Mouse (Mus musculus): ENCODE results near the gene Nek5. TPM values are rescaled to one million over a fixed set of nuclear protein-coding genes. Genes with fewer than 3 reads are reported as not detected.
A peak's percentile ranks its signal among the peaks of the same experiment; 100 is the strongest.
"Not testable (repeated sequence)": the region's sequence is repeated elsewhere in the genome, so short reads cannot be mapped to it uniquely, and the experiment has no call there.

Gene Nek5
- polyA plus RNA-seq, 1 experiment from 2014 or later: 0.67 TPM

DNA sequence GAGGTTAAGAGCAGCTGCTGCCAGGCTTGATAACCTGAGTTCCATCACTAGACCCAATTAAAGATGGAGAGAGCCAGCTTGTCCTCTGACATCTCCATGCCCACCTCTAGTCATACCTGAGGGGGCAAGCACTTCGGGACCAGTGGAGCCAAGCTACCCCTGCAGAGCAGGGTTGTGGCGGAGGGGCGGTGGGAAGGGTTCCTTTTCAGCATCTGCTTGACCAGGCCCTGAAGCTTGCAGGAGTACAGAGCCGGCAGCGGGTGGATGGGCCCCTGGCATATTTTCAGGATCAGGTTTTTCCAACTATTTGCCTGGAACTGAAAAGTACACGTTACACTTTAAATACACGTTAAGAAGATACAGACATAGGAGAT is 23.5 kb upstream of the Nek5 start:
- H3K27ac ChIP-seq (replicated peaks; ENCODE audit: low read depth, low read length): no peak overlapping the region
- no peak overlapping the region for H3K4me3 ChIP-seq (ENCODE audit: low read depth, low read length)
- 88% methylated on average over 7 of the region's 7 CpGs for WGBS
- no peaks in the 10 kb centered on the region for H3K27me3 ChIP-seq (replicated peaks; ENCODE audit: control insufficient read depth, insufficient read depth, low read length)
- H3K36me3 ChIP-seq (ENCODE audit: control insufficient read depth, insufficient read depth, low read length): peaks cover 15% of the 10 kb centered on the region; the same call in 1 of the 2 replicates
- no peak overlapping the region for H3K4me2 ChIP-seq (ENCODE audit: low read depth, low read length)
- H3K4me1 ChIP-seq (ENCODE audit: control insufficient read depth, insufficient read depth, low read length): no peaks in the 10 kb centered on the region
- no peak overlapping the region for H3K9ac ChIP-seq (ENCODE audit: low read depth, low read length)
- no peak for DNase-seq (ENCODE audit: low spot score)
- no peak for ATAC-seq (ENCODE audit: low read depth)
- no peaks in the 10 kb centered on the region for H3K9me3 ChIP-seq (ENCODE audit: control insufficient read depth, low read length)

DNA sequence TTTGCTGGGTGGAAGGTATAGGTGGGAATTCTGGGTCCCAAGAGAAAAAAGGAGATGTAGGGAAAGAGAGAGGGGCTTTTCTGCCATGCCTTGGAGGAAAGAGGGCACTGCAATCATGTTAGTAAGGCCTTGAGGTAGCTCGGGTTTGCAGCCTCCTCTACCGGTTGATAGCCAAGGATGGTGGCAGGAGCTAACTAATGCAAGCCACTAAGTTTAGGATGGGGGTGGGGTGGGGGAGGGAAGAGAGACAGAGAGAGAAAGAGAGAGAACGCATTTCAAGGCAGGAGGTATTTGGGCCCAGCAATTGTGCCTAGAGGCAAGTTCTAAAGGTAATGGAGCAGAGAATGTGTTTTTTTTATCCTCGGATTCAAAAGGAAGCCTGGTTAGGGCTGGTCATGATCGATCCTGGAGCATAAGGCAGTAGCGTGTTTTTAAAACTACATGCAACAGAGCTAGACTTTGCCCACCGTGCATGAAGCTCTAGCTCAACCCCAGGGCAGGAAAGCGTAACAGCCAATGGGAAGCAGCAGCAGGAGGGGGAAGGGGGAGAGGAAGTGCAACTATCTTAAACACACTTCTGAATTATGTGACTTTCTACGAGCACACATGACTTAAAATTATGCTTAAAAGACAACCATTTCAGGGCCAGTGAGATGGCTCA is 23.0 kb upstream of the Nek5 start:
- Histone ChIP-seq H3K4me3 (ENCODE audit: low read depth, low read length) (no peak overlapping the region), H3K36me3 (ENCODE audit: control insufficient read depth, insufficient read depth, low read length) (peaks cover 15% of the 10 kb centered on the region; the same call in 1 of the 2 replicates), H3K27me3 (replicated peaks; ENCODE audit: control insufficient read depth, insufficient read depth, low read length) (no peaks in the 10 kb centered on the region), H3K4me2 (ENCODE audit: low read depth, low read length) (no peak overlapping the region), H3K27ac (replicated peaks; ENCODE audit: low read depth, low read length) (no peak overlapping the region), H3K9ac (ENCODE audit: low read depth, low read length) (no peak overlapping the region), H3K4me1 (ENCODE audit: control insufficient read depth, insufficient read depth, low read length) (no peaks in the 10 kb centered on the region), H3K9me3 (ENCODE audit: control insufficient read depth, low read length) (no peaks in the 10 kb centered on the region)
- no peak for DNase-seq (ENCODE audit: low spot score)
- 70% methylated on average over 9 of the region's 9 CpGs for WGBS
- ATAC-seq (ENCODE audit: low read depth): no peak

DNA sequence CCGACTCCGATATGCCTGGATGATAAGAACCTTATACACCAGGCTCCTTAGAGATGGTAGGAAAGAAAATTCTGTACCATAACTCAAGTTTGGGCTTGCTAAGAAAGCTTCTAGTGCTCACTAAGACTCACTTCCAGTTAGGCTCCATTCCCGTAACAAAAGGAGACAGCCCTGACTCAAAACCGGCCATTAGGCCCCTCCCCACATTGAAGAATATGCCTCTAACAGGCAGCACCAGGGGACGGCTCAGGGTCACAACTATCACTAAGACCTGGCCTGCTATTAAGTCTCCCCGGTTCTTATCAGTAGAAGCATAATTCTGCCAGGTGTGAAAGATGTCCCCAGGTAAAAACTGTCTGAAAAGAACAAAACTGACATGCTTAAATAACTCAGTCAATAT is 21.0 kb upstream of the Nek5 start:
- no peak for ATAC-seq (ENCODE audit: low read depth)
- Histone ChIP-seq H3K4me1 (ENCODE audit: control insufficient read depth, insufficient read depth, low read length) (no peaks in the 10 kb centered on the region), H3K27ac (replicated peaks; ENCODE audit: low read depth, low read length) (no peak overlapping the region), H3K4me2 (ENCODE audit: low read depth, low read length) (no peak overlapping the region), H3K9me3 (ENCODE audit: control insufficient read depth, low read length) (no peaks in the 10 kb centered on the region), H3K27me3 (replicated peaks; ENCODE audit: control insufficient read depth, insufficient read depth, low read length) (no peaks in the 10 kb centered on the region), H3K36me3 (ENCODE audit: control insufficient read depth, insufficient read depth, low read length) (peaks cover 15% of the 10 kb centered on the region; the same call in 1 of the 2 replicates), H3K9ac (ENCODE audit: low read depth, low read length) (no peak overlapping the region), H3K4me3 (ENCODE audit: low read depth, low read length) (no peak overlapping the region)
- no peak for DNase-seq (ENCODE audit: low spot score)
- WGBS: 79% methylated on average over 6 of the region's 6 CpGs

DNA sequence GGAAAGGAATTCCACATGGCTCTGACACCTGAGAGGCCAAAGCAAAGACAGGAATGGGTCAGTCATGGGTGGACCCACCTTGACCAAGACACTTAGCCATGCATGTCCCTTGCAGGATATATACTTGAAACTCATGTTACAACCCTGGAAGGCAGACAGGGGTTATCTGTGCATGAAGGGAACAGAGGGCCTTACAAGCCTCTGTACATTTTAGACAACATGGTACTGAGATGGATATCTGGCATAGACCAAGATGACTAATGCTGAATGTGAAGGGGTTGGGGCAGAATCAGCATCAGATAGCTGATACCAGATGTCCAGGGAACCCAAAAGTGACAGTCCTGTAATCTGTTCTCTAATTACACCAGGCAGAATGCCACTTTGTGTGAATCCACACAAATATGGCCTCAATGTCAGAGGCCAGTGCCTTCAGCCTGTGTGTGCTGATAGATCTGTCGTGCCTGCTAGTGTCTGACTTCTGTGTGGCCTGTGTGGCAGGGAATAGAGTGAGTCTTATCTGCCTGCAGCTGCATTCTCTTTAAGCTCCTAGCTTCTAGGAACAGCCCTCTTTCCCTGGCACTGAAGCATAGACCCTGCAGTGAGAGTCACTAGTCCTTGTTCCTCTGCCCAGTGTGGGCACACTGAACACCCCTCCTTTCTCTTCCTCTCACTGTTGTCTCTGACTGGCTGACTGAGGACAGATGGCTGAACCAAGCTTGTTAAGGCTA is 19.1 kb upstream of the Nek5 start:
- H3K27ac ChIP-seq (replicated peaks; ENCODE audit: low read depth, low read length): no peak overlapping the region
- no peak overlapping the region for H3K4me3 ChIP-seq (ENCODE audit: low read depth, low read length)
- H3K4me1 ChIP-seq (ENCODE audit: control insufficient read depth, insufficient read depth, low read length): no peaks in the 10 kb centered on the region
- 0 out of 2 replicates have a peak, but pooled peaks cover 11% of the 10 kb centered on the region for H3K36me3 ChIP-seq (ENCODE audit: control insufficient read depth, insufficient read depth, low read length)
- DNase-seq (ENCODE audit: low spot score) (no peak), ATAC-seq (ENCODE audit: low read depth) (no peak)
- no peak overlapping the region for H3K9ac ChIP-seq (ENCODE audit: low read depth, low read length)
- H3K9me3 ChIP-seq (ENCODE audit: control insufficient read depth, low read length): no peaks in the 10 kb centered on the region
- no peak overlapping the region for H3K4me2 ChIP-seq (ENCODE audit: low read depth, low read length)
- no peaks in the 10 kb centered on the region for H3K27me3 ChIP-seq (replicated peaks; ENCODE audit: control insufficient read depth, insufficient read depth, low read length)
- WGBS: 92% methylated on average over 1 of the region's 1 CpGs

DNA sequence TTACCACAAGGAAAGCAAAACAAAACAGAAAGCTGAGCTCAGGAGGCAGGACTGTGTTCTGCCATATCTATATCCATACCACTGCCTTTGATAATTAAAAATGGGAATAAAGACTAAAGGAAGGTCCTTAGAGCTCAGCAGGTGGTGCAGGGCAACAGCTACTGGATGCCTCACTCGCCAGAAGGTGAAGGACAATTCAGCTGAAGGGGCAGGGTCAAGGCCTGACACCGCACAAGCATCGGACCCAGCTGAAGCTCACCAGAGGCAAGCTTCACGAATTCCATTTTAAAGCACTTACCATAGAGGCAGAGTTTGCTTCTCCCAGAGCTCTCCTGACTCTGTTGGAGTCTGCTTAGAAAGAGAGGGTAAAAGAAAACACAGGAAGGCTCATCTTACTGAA is 17.7 kb upstream of the Nek5 start:
- DNase-seq (ENCODE audit: low spot score): no peak
- H3K9me3 ChIP-seq (ENCODE audit: control insufficient read depth, low read length): no peaks in the 10 kb centered on the region
- 0 out of 2 replicates have a peak, but pooled peaks cover 2% of the 10 kb centered on the region for H3K36me3 ChIP-seq (ENCODE audit: control insufficient read depth, insufficient read depth, low read length)
- H3K27ac ChIP-seq (replicated peaks; ENCODE audit: low read depth, low read length): no peak overlapping the region
- no peaks in the 10 kb centered on the region for H3K27me3 ChIP-seq (replicated peaks; ENCODE audit: control insufficient read depth, insufficient read depth, low read length)
- no peaks in the 10 kb centered on the region for H3K4me1 ChIP-seq (ENCODE audit: control insufficient read depth, insufficient read depth, low read length)
- H3K4me2 ChIP-seq (ENCODE audit: low read depth, low read length): no peak overlapping the region
- 74% methylated on average over 4 of the region's 4 CpGs for WGBS
- no peak overlapping the region for H3K9ac ChIP-seq (ENCODE audit: low read depth, low read length)
- ATAC-seq (ENCODE audit: low read depth): no peak
- H3K4me3 ChIP-seq (ENCODE audit: low read depth, low read length): no peak overlapping the region

DNA sequence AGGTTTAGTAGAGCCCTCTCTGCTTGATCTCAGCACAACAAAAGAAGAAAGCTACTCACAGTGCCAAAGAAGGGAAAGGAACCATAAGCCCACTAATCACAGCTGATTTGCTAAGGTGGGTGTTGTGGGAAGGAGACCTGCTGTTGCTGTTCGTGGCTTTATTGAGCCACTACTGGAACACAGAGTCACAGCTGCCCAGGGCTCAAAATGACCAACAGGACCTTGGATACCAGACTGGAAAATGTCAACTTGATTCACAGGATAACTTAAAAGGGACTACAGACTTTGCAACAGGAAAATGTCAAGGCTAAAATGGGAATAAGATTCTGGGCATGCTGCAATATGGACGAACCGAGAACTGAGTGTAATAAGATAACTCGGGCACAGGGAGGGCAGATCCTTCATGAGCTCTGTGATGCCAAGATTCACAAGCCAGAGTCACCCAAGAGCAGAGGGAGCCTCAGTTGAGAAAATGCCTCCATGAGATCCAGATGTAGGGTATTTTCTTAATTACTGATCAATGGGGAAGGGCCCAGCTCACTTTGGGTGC is 17.1 kb upstream of the Nek5 start:
- Histone ChIP-seq H3K4me2 (ENCODE audit: low read depth, low read length) (no peak overlapping the region), H3K4me3 (ENCODE audit: low read depth, low read length) (no peak overlapping the region), H3K36me3 (ENCODE audit: control insufficient read depth, insufficient read depth, low read length) (no peaks in the 10 kb centered on the region), H3K4me1 (ENCODE audit: control insufficient read depth, insufficient read depth, low read length) (no peaks in the 10 kb centered on the region), H3K27me3 (replicated peaks; ENCODE audit: control insufficient read depth, insufficient read depth, low read length) (no peaks in the 10 kb centered on the region), H3K27ac (replicated peaks; ENCODE audit: low read depth, low read length) (no peak overlapping the region), H3K9me3 (ENCODE audit: control insufficient read depth, low read length) (no peaks in the 10 kb centered on the region), H3K9ac (ENCODE audit: low read depth, low read length) (no peak overlapping the region)
- WGBS: 83% methylated on average over 4 of the region's 4 CpGs
- ATAC-seq (ENCODE audit: low read depth) (no peak), DNase-seq (ENCODE audit: low spot score) (no peak)

DNA sequence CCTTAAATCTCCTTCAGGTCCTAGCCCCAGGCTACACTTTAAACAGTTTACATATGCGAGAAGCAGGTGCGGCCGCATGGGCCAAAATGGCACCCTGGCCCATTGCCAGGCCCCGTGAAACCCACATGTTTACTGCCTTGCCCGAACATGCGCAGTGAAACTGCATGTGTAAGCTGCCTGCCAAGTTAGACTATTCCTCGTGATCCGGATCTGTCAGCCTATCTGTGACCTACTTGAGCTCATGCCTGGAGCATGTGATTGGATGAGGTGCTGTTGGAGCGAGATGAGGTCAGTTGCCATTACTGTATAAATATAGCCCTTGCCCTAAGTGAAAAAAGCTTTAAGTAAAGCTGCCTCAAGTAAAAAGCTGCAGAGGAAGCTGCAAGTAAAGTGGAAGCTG is 11.6 kb upstream of the Nek5 start:
- H3K36me3 ChIP-seq (ENCODE audit: control insufficient read depth, insufficient read depth, low read length); H3K4me2 ChIP-seq (ENCODE audit: low read depth, low read length); H3K27me3 ChIP-seq (replicated peaks; ENCODE audit: control insufficient read depth, insufficient read depth, low read length); H3K4me1 ChIP-seq (ENCODE audit: control insufficient read depth, insufficient read depth, low read length); H3K9ac ChIP-seq (ENCODE audit: low read depth, low read length); H3K9me3 ChIP-seq (ENCODE audit: control insufficient read depth, low read length); H3K4me3 ChIP-seq (ENCODE audit: low read depth, low read length); H3K27ac ChIP-seq (replicated peaks; ENCODE audit: low read depth, low read length): not testable (repeated sequence)
- DNase-seq (ENCODE audit: low spot score) (peak; percentile 18), ATAC-seq (ENCODE audit: low read depth) (peak; percentile 55; the same call in 1 of the 2 replicates)
- 70% methylated on average over 9 of the region's 9 CpGs for WGBS

DNA sequence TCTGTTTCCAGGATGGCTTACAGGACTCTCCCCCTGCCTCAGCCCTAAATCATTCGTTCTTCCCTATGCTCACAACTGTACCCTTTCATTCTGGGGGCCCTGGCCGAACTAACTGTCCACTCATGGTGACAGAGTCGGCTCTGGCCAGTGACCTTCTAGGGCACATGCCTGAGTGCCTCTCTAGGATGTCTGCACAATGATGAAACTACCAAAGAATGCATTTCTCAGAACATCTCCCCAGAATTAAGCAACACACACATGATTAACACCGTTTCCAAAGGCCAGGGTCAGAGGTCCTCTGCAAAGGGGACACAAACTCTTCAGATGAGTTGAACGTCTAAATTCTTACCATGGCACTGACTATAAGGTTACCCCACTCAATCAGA is 9.9 kb upstream of the Nek5 start:
- H3K4me2 ChIP-seq (ENCODE audit: low read depth, low read length): no peak overlapping the region
- WGBS: 81% methylated on average over 5 of the region's 5 CpGs

More for the DNA sequence above, 9.9 kb upstream of the Nek5 start:
- Histone ChIP-seq H3K9me3 (ENCODE audit: control insufficient read depth, low read length) (no peaks in the 10 kb centered on the region), H3K36me3 (ENCODE audit: control insufficient read depth, insufficient read depth, low read length) (peaks cover 4% of the 10 kb centered on the region; the same call in 1 of the 2 replicates), H3K27ac (replicated peaks; ENCODE audit: low read depth, low read length) (no peak overlapping the region), H3K4me3 (ENCODE audit: low read depth, low read length) (no peak overlapping the region), H3K27me3 (replicated peaks; ENCODE audit: control insufficient read depth, insufficient read depth, low read length) (no peaks in the 10 kb centered on the region), H3K4me1 (ENCODE audit: control insufficient read depth, insufficient read depth, low read length) (no peaks in the 10 kb centered on the region), H3K9ac (ENCODE audit: low read depth, low read length) (no peak overlapping the region)
- ATAC-seq (ENCODE audit: low read depth): no peak
- DNase-seq (ENCODE audit: low spot score): no peak
